Mouse (Mus musculus): ENCODE measurements at regions not wholly inside any gene's neighbourhood (a gene's known extent, or its start where the extent isn't known, plus 50 kb on each side); places are given as distances from the start of the nearest gene placed in this dataset.
"Not testable (repeated sequence)": the region's sequence is repeated elsewhere in the genome, so short reads cannot be mapped to it uniquely, and the experiment has no call there.

GRCm38 (mm10) chr12:46215328-46215727, 603.4 kb downstream of the Nova1 start:
- not testable (repeated sequence) for H3K4me3 ChIP-seq (ENCODE audit: low read depth, low read length); H3K27ac ChIP-seq (ENCODE audit: low read depth, low read length); H3K4me1 ChIP-seq (replicated peaks; ENCODE audit: control insufficient read depth, insufficient read depth, low read length); H3K9me3 ChIP-seq (ENCODE audit: control insufficient read depth, low read length); ATAC-seq (replicated peaks; ENCODE audit: low FRiP score); H3K27me3 ChIP-seq (replicated peaks; ENCODE audit: control insufficient read depth, insufficient read depth, low read length); H3K36me3 ChIP-seq (ENCODE audit: control insufficient read depth, insufficient read depth, low read length); DNase-seq (ENCODE audit: low spot score); H3K4me2 ChIP-seq; H3K9ac ChIP-seq (ENCODE audit: low read depth, low read length)
- WGBS, result 32% methylated on average over 1 of the region's 1 CpGs

- no peak for ATAC-seq (replicated peaks; ENCODE audit: low FRiP score)
- Histone ChIP-seq H3K36me3 (ENCODE audit: control insufficient read depth, insufficient read depth, low read length) (no peaks in the 10 kb centered on the region), H3K4me2 (no peak overlapping the region), H3K27ac (ENCODE audit: low read depth, low read length) (no peak overlapping the region), H3K4me3 (ENCODE audit: low read depth, low read length) (no peak overlapping the region), H3K9me3 (ENCODE audit: control insufficient read depth, low read length) (no peaks in the 10 kb centered on the region), H3K4me1 (replicated peaks; ENCODE audit: control insufficient read depth, insufficient read depth, low read length) (no peaks in the 10 kb centered on the region), H3K9ac (ENCODE audit: low read depth, low read length) (no peak overlapping the region), H3K27me3 (replicated peaks; ENCODE audit: control insufficient read depth, insufficient read depth, low read length) (no peaks in the 10 kb centered on the region)
- DNase-seq (ENCODE audit: low spot score), result no peak
Measured at GRCm38 (mm10) chr12:46199076-46199475, 619.7 kb downstream of the Nova1 start.

- Histone ChIP-seq H3K36me3 (ENCODE audit: control insufficient read depth, insufficient read depth, low read length) (no peaks in the 10 kb centered on the region), H3K27ac (ENCODE audit: low read depth, low read length) (no peak overlapping the region), H3K27me3 (replicated peaks; ENCODE audit: control insufficient read depth, insufficient read depth, low read length) (no peaks in the 10 kb centered on the region), H3K9ac (ENCODE audit: low read depth, low read length) (no peak overlapping the region), H3K4me2 (no peak overlapping the region), H3K4me3 (ENCODE audit: low read depth, low read length) (no peak overlapping the region), H3K4me1 (replicated peaks; ENCODE audit: control insufficient read depth, insufficient read depth, low read length) (no peaks in the 10 kb centered on the region), H3K9me3 (ENCODE audit: control insufficient read depth, low read length) (no peaks in the 10 kb centered on the region)
- ATAC-seq (replicated peaks; ENCODE audit: low FRiP score), result no peak
- 57% methylated on average over 2 of the region's 2 CpGs for WGBS
- no peak for DNase-seq (ENCODE audit: low spot score)
Measured at GRCm38 (mm10) chr12:46197482-46198101, 621.1 kb downstream of the Nova1 start.

- Histone ChIP-seq H3K27me3 (replicated peaks; ENCODE audit: control insufficient read depth, insufficient read depth, low read length) (no peaks in the 10 kb centered on the region), H3K9me3 (ENCODE audit: control insufficient read depth, low read length) (no peaks in the 10 kb centered on the region), H3K4me1 (replicated peaks; ENCODE audit: control insufficient read depth, insufficient read depth, low read length) (no peaks in the 10 kb centered on the region), H3K36me3 (ENCODE audit: control insufficient read depth, insufficient read depth, low read length) (no peaks in the 10 kb centered on the region), H3K4me3 (ENCODE audit: low read depth, low read length) (no peak overlapping the region), H3K9ac (ENCODE audit: low read depth, low read length) (no peak overlapping the region), H3K4me2 (no peak overlapping the region), H3K27ac (ENCODE audit: low read depth, low read length) (no peak overlapping the region)
- no peak for DNase-seq (ENCODE audit: low spot score)
- WGBS, result 61% methylated on average over 1 of the region's 1 CpGs
- no peak for ATAC-seq (replicated peaks; ENCODE audit: low FRiP score)
Measured at GRCm38 (mm10) chr12:46194173-46194572, 624.6 kb downstream of the Nova1 start.

All from liver, embryonic 11.5 days (tissue).